Mouse (Mus musculus): ENCODE data around the gene Vmn1r38.
"Not testable (repeated sequence)": the region's sequence is repeated elsewhere in the genome, so short reads cannot be mapped to it uniquely, and the experiment has no call there.

Vmn1r38 gene

DNA sequence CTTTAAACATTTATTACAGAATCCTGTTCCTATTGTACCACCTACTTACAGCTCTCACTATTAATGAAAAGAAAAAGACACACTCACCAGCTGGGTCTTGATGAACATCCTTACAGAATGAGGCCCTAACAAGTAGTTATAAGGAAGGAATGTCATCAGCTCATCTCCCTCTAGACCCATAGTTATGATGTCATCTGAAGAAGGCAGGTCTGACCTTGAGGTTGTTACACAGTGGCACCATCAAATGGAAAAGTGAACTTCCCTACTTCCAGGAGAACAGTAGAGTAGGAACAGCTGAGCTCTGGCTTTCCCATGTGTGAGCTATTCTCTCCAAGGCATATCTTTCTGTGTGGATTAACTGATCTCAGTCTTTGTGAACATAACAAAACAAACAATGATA, at the start of gene Vmn1r38:
Vmn1r38 (minus strand) TSS at position 101 of the 400 bp plus-strand sequence.
- DNase-seq (ENCODE audit: low read depth, low spot score); H3K36me3 ChIP-seq (ENCODE audit: control insufficient read depth, insufficient read depth, low read length, poor library complexity, severe bottlenecking); H3K27me3 ChIP-seq (ENCODE audit: control insufficient read depth, insufficient read depth, low read length, poor library complexity, severe bottlenecking): not testable (repeated sequence)

- Histone ChIP-seq H3K36me3 (ENCODE audit: control insufficient read depth, insufficient read depth, low read length, poor library complexity, severe bottlenecking) (no peaks in the 10 kb centered on the region), H3K27me3 (ENCODE audit: control insufficient read depth, insufficient read depth, low read length, poor library complexity, severe bottlenecking) (no peaks in the 10 kb centered on the region)
- DNase-seq (ENCODE audit: low read depth, low spot score) = no peak
These were observed 28.1 kb upstream of the Vmn1r38 start, which contains the start of gene Vmn1r39 for GRCm38 (mm10) chr6:66810509-66810908. TSS of gene Vmn1r39 (minus strand) at chr6:66810609.

DNA sequence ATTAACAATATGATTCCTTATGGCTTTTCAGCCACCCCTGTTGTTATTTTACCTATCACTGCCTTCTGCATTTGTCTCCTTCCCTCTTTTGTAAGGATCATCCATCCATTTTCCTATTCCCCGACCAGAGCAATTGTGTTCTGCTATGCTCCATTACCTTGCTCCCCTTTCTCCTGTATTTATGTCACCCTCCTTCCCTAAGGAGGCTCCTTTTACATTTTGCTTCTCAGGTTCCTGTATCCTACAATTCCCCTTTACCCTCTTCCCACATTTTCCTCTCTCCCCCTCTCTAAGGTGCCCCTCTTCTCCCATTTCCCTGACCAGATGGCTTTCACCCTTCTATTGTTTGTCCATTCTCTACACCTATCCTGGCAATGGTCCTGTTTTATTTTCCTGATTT, 23.9 kb upstream of the Vmn1r38 start:
- H3K36me3 ChIP-seq (ENCODE audit: control insufficient read depth, insufficient read depth, low read length, poor library complexity, severe bottlenecking) = no peaks in the 10 kb centered on the region
- H3K27me3 ChIP-seq (ENCODE audit: control insufficient read depth, insufficient read depth, low read length, poor library complexity, severe bottlenecking) = no peaks in the 10 kb centered on the region
- DNase-seq (ENCODE audit: low read depth, low spot score) = no peak

- Histone ChIP-seq H3K36me3 (ENCODE audit: control insufficient read depth, insufficient read depth, low read length, poor library complexity, severe bottlenecking) (no peaks in the 10 kb centered on the region), H3K27me3 (ENCODE audit: control insufficient read depth, insufficient read depth, low read length, poor library complexity, severe bottlenecking) (no peaks in the 10 kb centered on the region)
- no peak for DNase-seq (ENCODE audit: low read depth, low spot score)
These were observed 23.3 kb upstream of the Vmn1r38 start for GRCm38 (mm10) chr6:66805713-66806112.

DNA sequence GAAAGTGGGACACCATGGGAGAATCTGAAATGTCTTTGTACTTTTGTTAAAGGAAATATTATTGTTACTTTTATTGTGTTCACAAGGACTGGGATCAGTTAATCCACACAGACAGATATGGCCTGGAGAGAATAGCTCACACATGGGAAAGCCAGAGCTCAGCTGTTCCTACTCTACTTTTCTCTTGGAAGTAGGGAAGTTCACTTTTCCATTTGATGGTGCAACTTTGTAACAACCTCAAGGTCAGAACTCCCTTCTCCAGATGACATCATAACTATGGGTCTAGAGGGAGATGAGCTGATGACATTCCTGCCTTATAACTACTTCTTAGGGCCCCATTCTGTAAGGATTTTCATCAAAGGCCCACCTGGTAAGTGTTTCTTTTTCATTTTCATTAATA, 53.3 kb downstream of the Vmn1r38 start, which contains the start of gene Vmn1r37:
Vmn1r37 (plus strand) TSS at position 301 of the 400 bp plus-strand sequence.
- not testable (repeated sequence) for H3K27me3 ChIP-seq (ENCODE audit: control insufficient read depth, insufficient read depth, low read length, poor library complexity, severe bottlenecking); DNase-seq (ENCODE audit: low read depth, low spot score); H3K36me3 ChIP-seq (ENCODE audit: control insufficient read depth, insufficient read depth, low read length, poor library complexity, severe bottlenecking)

Data from splenic B cell, adult 2 months (primary cell).